Mouse (Mus musculus) kidney, adult 9 months (tissue): ENCODE results near the gene Egf.

Source experiments
- DNase-seq: peaks from one replicate; pipeline ENCODE4 v3.0.0; 2022

Gene Egf

GRCm38 (mm10) chr3:129649586-129650292, 105.4 kb downstream of the Egf start:
- no peak for DNase-seq

- no peak for DNase-seq
These were observed 106.5 kb downstream of the Egf start for GRCm38 (mm10) chr3:129648598-129648997.

GRCm38 (mm10) chr3:129647312-129647711, 107.8 kb downstream of the Egf start:
- DNase-seq = no peak

- DNase-seq = no peak
These were observed 108.3 kb downstream of the Egf start for GRCm38 (mm10) chr3:129646781-129647180.

- no peak for DNase-seq
These were observed 109.7 kb downstream of the Egf start for GRCm38 (mm10) chr3:129645409-129645808.

GRCm38 (mm10) chr3:129641621-129642020, 113.5 kb downstream of the Egf start:
- no peak for DNase-seq

GRCm38 (mm10) chr3:129640211-129641000, 114.7 kb downstream of the Egf start:
- DNase-seq = no peak

GRCm38 (mm10) chr3:129639701-129640100, 115.4 kb downstream of the Egf start:
- no peak for DNase-seq

- DNase-seq = no peak
These were observed 117.7 kb downstream of the Egf start for GRCm38 (mm10) chr3:129637446-129637845.

- DNase-seq = peak; percentile 34
These were observed 120.7 kb downstream of the Egf start for GRCm38 (mm10) chr3:129634260-129634901.

- DNase-seq = no peak
These were observed 121.6 kb downstream of the Egf start for GRCm38 (mm10) chr3:129633518-129633917.

- DNase-seq = no peak
These were observed 123.3 kb downstream of the Egf start for GRCm38 (mm10) chr3:129631857-129632256.

- DNase-seq = no peak
These were observed 124.1 kb downstream of the Egf start for GRCm38 (mm10) chr3:129631018-129631417.
